Mouse (Mus musculus): ENCODE measurements around the gene Foxf1. TPM values are rescaled to one million over a fixed set of nuclear protein-coding genes. Genes with fewer than 3 reads are reported as not detected.

Gene Foxf1
- polyA plus RNA-seq (2014; fragmentation: Nextera tagmentation; extraction: Ambion mirVana) = 1.1 and 1.7 TPM in 2 replicates

- WGBS = under 1% methylated on average over 48 of the region's 83 CpGs
- Histone ChIP-seq H3K4me1 (replicated peaks; ENCODE audit: control insufficient read depth, insufficient read depth, low read length) (peaks cover 21% of the 10 kb centered on the region; the same call in 1 of the 2 replicates), H3K27me3 (ENCODE audit: control insufficient read depth, insufficient read depth, low read length) (peaks cover 100% of the 10 kb centered on the region), H3K4me3 (replicated peaks; ENCODE audit: low read length) (peak within 1 kb of the TSS; percentile 28), H3K36me3 (replicated peaks; ENCODE audit: control insufficient read depth, insufficient read depth) (no peaks in the 10 kb centered on the region), H3K4me2 (replicated peaks) (peak within 1 kb of the TSS; percentile 56), H3K9ac (no peak within 1 kb of the TSS), H3K27ac (no peak within 1 kb of the TSS), H3K9me3 (ENCODE audit: control insufficient read depth, low read length) (no peaks in the 10 kb centered on the region)
- ATAC-seq (ENCODE audit: low FRiP score) = no peak
- DNase-seq (ENCODE audit: low spot score) = no peak
Observed at GRCm38 (mm10) chr8:121084210-121084951, at the start of gene Foxf1. Gene Foxf1 (plus strand): TSS chr8:121084386.

DNA sequence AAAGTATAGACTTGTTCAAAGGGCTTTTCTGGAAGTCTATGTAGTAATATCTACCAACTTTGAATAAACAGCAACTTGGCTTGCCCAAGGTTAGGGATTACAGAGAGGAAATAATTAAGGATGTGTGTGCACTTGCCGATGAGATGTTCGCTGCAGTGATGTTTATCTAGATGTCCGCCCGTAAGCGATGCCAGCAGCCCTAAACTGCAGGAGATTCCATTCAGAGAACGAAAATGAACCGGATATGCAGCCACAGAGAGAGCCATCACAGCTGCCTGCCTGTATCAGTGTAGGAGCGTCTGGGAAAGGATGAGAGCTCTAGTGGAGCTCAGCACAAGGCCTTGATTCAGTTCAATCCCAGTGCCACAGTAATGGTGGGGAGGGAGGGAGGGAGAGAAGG is 48.6 kb upstream of the Foxf1 start:
- H3K27me3 ChIP-seq (ENCODE audit: control insufficient read depth, insufficient read depth, low read length) = peaks cover 3% of the 10 kb centered on the region; the same call in 1 of the 2 replicates
- ATAC-seq (ENCODE audit: low FRiP score) (no peak), DNase-seq (ENCODE audit: low spot score) (no peak)
- no peaks in the 10 kb centered on the region for H3K4me1 ChIP-seq (replicated peaks; ENCODE audit: control insufficient read depth, insufficient read depth, low read length)
- no peaks in the 10 kb centered on the region for H3K36me3 ChIP-seq (replicated peaks; ENCODE audit: control insufficient read depth, insufficient read depth)
- 86% methylated on average over 8 of the region's 8 CpGs for WGBS
- no peak overlapping the region for H3K9ac ChIP-seq
- H3K4me3 ChIP-seq (replicated peaks; ENCODE audit: low read length) = no peak overlapping the region
- no peak overlapping the region for H3K27ac ChIP-seq
- H3K4me2 ChIP-seq (replicated peaks) = no peak overlapping the region
- no peaks in the 10 kb centered on the region for H3K9me3 ChIP-seq (ENCODE audit: control insufficient read depth, low read length)

GRCm38 (mm10) chr8:121043719-121044440 is 40.3 kb upstream of the Foxf1 start:
- Histone ChIP-seq H3K4me2 (replicated peaks) (no peak overlapping the region), H3K36me3 (replicated peaks; ENCODE audit: control insufficient read depth, insufficient read depth) (no peaks in the 10 kb centered on the region), H3K4me1 (replicated peaks; ENCODE audit: control insufficient read depth, insufficient read depth, low read length) (no peaks in the 10 kb centered on the region), H3K9ac (no peak overlapping the region), H3K27ac (no peak overlapping the region), H3K9me3 (ENCODE audit: control insufficient read depth, low read length) (no peaks in the 10 kb centered on the region), H3K27me3 (ENCODE audit: control insufficient read depth, insufficient read depth, low read length) (no peaks in the 10 kb centered on the region), H3K4me3 (replicated peaks; ENCODE audit: low read length) (no peak overlapping the region)
- DNase-seq (ENCODE audit: low spot score) = no peak
- 68% methylated on average over 19 of the region's 19 CpGs for WGBS
- no peak for ATAC-seq (ENCODE audit: low FRiP score)

GRCm38 (mm10) chr8:121047441-121047840 is 36.7 kb upstream of the Foxf1 start:
- no peak for ATAC-seq (ENCODE audit: low FRiP score)
- 67% methylated on average over 9 of the region's 9 CpGs for WGBS
- Histone ChIP-seq H3K27me3 (ENCODE audit: control insufficient read depth, insufficient read depth, low read length) (no peaks in the 10 kb centered on the region), H3K36me3 (replicated peaks; ENCODE audit: control insufficient read depth, insufficient read depth) (no peaks in the 10 kb centered on the region), H3K9me3 (ENCODE audit: control insufficient read depth, low read length) (no peaks in the 10 kb centered on the region), H3K4me3 (replicated peaks; ENCODE audit: low read length) (no peak overlapping the region), H3K9ac (no peak overlapping the region), H3K4me1 (replicated peaks; ENCODE audit: control insufficient read depth, insufficient read depth, low read length) (no peaks in the 10 kb centered on the region), H3K4me2 (replicated peaks) (no peak overlapping the region), H3K27ac (no peak overlapping the region)
- no peak for DNase-seq (ENCODE audit: low spot score)

DNA sequence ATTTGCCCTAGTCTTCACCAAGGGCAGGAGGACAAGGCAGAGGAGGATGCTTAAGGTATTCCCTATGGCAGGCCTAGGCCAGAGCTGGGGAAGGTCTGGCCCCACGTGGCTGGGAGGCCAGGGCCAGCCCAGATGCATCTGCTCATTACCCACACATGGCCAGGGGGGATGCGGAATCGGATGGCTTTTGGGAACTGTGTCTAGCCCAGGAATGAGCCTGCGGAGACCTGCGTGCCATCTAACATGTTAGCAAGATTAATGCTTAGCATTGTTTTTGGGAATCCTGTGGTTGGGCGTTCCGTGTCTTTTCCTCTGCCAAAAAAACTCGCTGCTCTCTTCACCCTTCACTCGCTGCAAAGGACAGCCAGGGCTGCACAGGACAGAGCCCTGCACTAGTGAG is 26.1 kb upstream of the Foxf1 start:
- WGBS = 50% methylated on average over 9 of the region's 9 CpGs
- ATAC-seq (ENCODE audit: low FRiP score) (no peak), DNase-seq (ENCODE audit: low spot score) (no peak)
- Histone ChIP-seq H3K36me3 (replicated peaks; ENCODE audit: control insufficient read depth, insufficient read depth) (no peaks in the 10 kb centered on the region), H3K4me3 (replicated peaks; ENCODE audit: low read length) (no peak overlapping the region), H3K9me3 (ENCODE audit: control insufficient read depth, low read length) (0 out of 2 replicates have a peak, but pooled peaks cover 4% of the 10 kb centered on the region), H3K27ac (no peak overlapping the region), H3K27me3 (ENCODE audit: control insufficient read depth, insufficient read depth, low read length) (0 out of 2 replicates have a peak, but pooled peaks cover 7% of the 10 kb centered on the region), H3K9ac (no peak overlapping the region), H3K4me1 (replicated peaks; ENCODE audit: control insufficient read depth, insufficient read depth, low read length) (peaks cover 3% of the 10 kb centered on the region; the same call in 1 of the 2 replicates), H3K4me2 (replicated peaks) (no peak overlapping the region)

GRCm38 (mm10) chr8:121059098-121059497 is 25.1 kb upstream of the Foxf1 start:
- no peak for DNase-seq (ENCODE audit: low spot score)
- Histone ChIP-seq H3K4me3 (replicated peaks; ENCODE audit: low read length) (no peak overlapping the region), H3K27me3 (ENCODE audit: control insufficient read depth, insufficient read depth, low read length) (0 out of 2 replicates have a peak, but pooled peaks cover 7% of the 10 kb centered on the region), H3K9me3 (ENCODE audit: control insufficient read depth, low read length) (0 out of 2 replicates have a peak, but pooled peaks cover 4% of the 10 kb centered on the region), H3K36me3 (replicated peaks; ENCODE audit: control insufficient read depth, insufficient read depth) (no peaks in the 10 kb centered on the region), H3K27ac (no peak overlapping the region), H3K4me2 (replicated peaks) (no peak overlapping the region), H3K9ac (no peak overlapping the region), H3K4me1 (replicated peaks; ENCODE audit: control insufficient read depth, insufficient read depth, low read length) (peaks cover 3% of the 10 kb centered on the region; the same call in 1 of the 2 replicates)
- ATAC-seq (ENCODE audit: low FRiP score) = no peak
- WGBS = 44% methylated on average over 7 of the region's 7 CpGs

DNA sequence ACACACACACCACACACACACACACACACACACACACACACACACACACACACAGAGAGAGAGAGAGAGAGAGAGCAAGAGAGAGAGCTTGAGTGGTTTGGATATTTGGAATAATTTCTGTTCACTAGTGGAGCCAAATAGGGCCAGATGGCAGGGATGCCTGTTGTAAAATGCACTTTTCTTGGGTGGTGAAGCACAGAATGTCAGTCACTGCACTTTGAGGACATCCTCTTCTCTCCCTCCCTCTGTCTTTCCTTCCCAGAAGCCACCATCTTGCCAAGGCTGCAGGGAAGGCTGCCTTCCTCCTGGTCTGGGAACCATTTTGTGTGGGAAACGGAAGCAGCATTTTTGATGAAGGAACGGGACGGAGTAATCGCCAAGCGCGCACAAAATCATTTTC is 21.7 kb upstream of the Foxf1 start:
- Histone ChIP-seq H3K4me2 (replicated peaks) (no peak overlapping the region), H3K4me3 (replicated peaks; ENCODE audit: low read length) (no peak overlapping the region), H3K9me3 (ENCODE audit: control insufficient read depth, low read length) (0 out of 2 replicates have a peak, but pooled peaks cover 4% of the 10 kb centered on the region), H3K36me3 (replicated peaks; ENCODE audit: control insufficient read depth, insufficient read depth) (no peaks in the 10 kb centered on the region), H3K4me1 (replicated peaks; ENCODE audit: control insufficient read depth, insufficient read depth, low read length) (peaks cover 3% of the 10 kb centered on the region; the same call in 1 of the 2 replicates), H3K9ac (no peak overlapping the region), H3K27me3 (ENCODE audit: control insufficient read depth, insufficient read depth, low read length) (no peaks in the 10 kb centered on the region), H3K27ac (peak overlapping the region; percentile 40)
- 58% methylated on average over 6 of the region's 6 CpGs for WGBS
- no peak for ATAC-seq (ENCODE audit: low FRiP score)
- DNase-seq (ENCODE audit: low spot score) = no peak

DNA sequence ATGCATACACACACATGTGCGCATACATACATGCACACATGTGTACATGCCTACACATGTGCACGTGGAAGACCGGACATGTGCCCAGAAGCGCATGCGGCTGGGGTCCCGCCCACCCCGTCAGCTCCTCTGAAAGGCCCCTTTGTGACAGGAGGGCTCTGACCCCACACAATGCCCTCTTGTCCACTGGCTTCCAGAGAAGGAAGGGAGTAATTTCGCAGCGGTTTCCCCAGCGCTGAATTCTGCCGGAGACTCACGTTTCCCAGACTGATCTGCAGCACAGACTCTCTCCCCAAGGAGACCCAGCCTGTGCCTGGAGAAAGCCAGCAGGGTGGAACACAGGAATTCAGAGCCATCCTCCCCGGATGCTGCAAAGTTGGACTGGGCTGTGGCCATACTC is 20.5 kb upstream of the Foxf1 start:
- Histone ChIP-seq H3K9me3 (ENCODE audit: control insufficient read depth, low read length) (0 out of 2 replicates have a peak, but pooled peaks cover 4% of the 10 kb centered on the region), H3K9ac (no peak overlapping the region), H3K4me1 (replicated peaks; ENCODE audit: control insufficient read depth, insufficient read depth, low read length) (peaks cover 3% of the 10 kb centered on the region; the same call in 1 of the 2 replicates), H3K4me2 (replicated peaks) (no peak overlapping the region), H3K36me3 (replicated peaks; ENCODE audit: control insufficient read depth, insufficient read depth) (no peaks in the 10 kb centered on the region), H3K27me3 (ENCODE audit: control insufficient read depth, insufficient read depth, low read length) (peaks cover 6% of the 10 kb centered on the region; the same call in 1 of the 2 replicates), H3K27ac (no peak overlapping the region), H3K4me3 (replicated peaks; ENCODE audit: low read length) (no peak overlapping the region)
- ATAC-seq (ENCODE audit: low FRiP score) (no peak), DNase-seq (ENCODE audit: low spot score) (no peak)
- WGBS = 23% methylated on average over 13 of the region's 13 CpGs

DNA sequence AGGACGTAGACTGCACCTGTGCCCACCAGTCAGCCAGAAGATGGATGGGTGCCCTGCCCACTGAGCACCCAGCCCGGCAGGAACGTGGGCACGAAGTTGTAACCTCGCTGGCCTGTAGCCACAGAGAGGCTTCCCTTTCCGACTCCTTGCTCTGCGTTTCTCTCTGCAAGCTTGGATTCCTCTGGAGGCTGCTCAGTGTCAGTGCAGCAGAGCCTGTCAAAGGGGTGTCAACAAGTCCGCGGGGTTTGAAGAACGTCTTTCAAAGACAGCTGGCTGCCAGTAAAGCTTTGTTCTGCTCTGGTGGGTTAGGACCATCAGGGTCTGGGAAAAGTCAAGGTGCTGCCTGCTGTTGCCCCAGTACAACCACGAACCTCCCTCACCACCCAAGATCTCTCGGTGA is 12.7 kb upstream of the Foxf1 start:
- Histone ChIP-seq H3K9me3 (ENCODE audit: control insufficient read depth, low read length) (no peaks in the 10 kb centered on the region), H3K9ac (no peak overlapping the region), H3K27me3 (ENCODE audit: control insufficient read depth, insufficient read depth, low read length) (peaks cover 83% of the 10 kb centered on the region), H3K36me3 (replicated peaks; ENCODE audit: control insufficient read depth, insufficient read depth) (no peaks in the 10 kb centered on the region), H3K4me1 (replicated peaks; ENCODE audit: control insufficient read depth, insufficient read depth, low read length) (no peaks in the 10 kb centered on the region), H3K4me2 (replicated peaks) (no peak overlapping the region), H3K27ac (no peak overlapping the region), H3K4me3 (replicated peaks; ENCODE audit: low read length) (no peak overlapping the region)
- DNase-seq (ENCODE audit: low spot score) (no peak), ATAC-seq (ENCODE audit: low FRiP score) (no peak)
- 2% methylated on average over 12 of the region's 12 CpGs for WGBS

Measured in hindbrain, embryonic 14.5 days (tissue).